Mouse (Mus musculus) spleen, adult 2 months (tissue): ENCODE data around the gene Desi2.

Experiments
- CTCF ChIP-seq: fragments of 200-500 bp; IDR thresholded peaks from 2 replicates; pipeline ENCODE4 v1.5.1; 2011; ENCODE audit warnings: mild to moderate bottlenecking, inconsistent platforms; ENCODE audit not compliant: insufficient read depth, insufficient read length, insufficient replicate concordance; ENCODE audit errors: extremely low read depth
- POLR2A ChIP-seq: fragments of 200-500 bp; IDR thresholded peaks from 2 replicates; pipeline ENCODE4 v1.6.1; 2011; ENCODE audit warnings: low read depth, low read length, inconsistent platforms

DNA sequence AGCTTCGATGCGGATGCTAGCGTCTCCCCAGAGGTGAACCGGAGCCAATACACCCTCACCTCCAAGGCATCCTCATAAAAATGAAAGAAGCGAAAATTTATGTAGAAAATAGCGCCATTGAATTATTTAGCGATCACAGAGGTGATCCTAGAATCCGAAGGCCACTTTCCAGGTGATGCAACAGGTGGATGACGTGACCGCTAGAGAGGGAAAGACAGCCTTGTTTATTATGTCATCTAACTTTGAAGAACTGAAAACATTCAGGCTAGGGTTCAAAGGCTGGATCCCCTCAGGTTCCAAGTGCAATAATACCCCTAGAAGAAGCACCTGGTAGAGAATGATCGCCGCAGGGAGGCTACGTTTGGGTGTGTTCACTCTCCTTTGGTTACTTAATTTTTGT, 1.2 kb downstream of the Desi2 start:
- TF ChIP-seq CTCF: no peak
- TF ChIP-seq POLR2A: no peak
